Mouse (Mus musculus) liver, postnatal 0 days (tissue): ENCODE measurements around the gene Gpr39.

Experiments used
- CTCF ChIP-seq: sonication (generic); IDR thresholded peaks from 2 replicates; pipeline ENCODE4 v1.5.1; 2016; ENCODE audit warnings: antibody characterized with exemption, low read depth
- EP300 ChIP-seq: IDR thresholded peaks from 2 replicates; pipeline ENCODE4 v1.6.1; 2016; ENCODE audit warnings: antibody characterized with exemption, low read depth, mild to moderate bottlenecking

- TF ChIP-seq CTCF (no peak), EP300 (no peak)
These were observed 55.1 kb downstream of the Gpr39 start for GRCm38 (mm10) chr1:125731854-125732253.
